Mouse (Mus musculus) myocyte (in vitro differentiated cells): ENCODE results near the gene Hnrnpf.

Experiments used
- CEBPB ChIP-seq: IDR thresholded peaks from 2 replicates; pipeline ENCODE4 v1.6.1; 2011; ENCODE audit warnings: mild to moderate bottlenecking, moderate library complexity; ENCODE audit not compliant: poor library complexity, insufficient read depth, severe bottlenecking
- E2F4 ChIP-seq: IDR thresholded peaks from one replicate; pipeline ENCODE4 v1.6.1; 2011; ENCODE audit warnings: mild to moderate bottlenecking, control low read depth, moderate library complexity; ENCODE audit not compliant: insufficient read depth
- MAX ChIP-seq: IDR thresholded peaks from one replicate; pipeline ENCODE4 v1.6.1; 2011; ENCODE audit warnings: low read depth, mild to moderate bottlenecking, control low read depth
- POLR2A ChIP-seq: IDR thresholded peaks from one replicate; pipeline ENCODE4 v1.6.1; 2011; ENCODE audit warnings: low read depth, mild to moderate bottlenecking, control low read depth, moderate library complexity; ENCODE audit not compliant: insufficient read length
- POLR2AphosphoS2 ChIP-seq: IDR thresholded peaks from one replicate; pipeline ENCODE4 v1.6.1; 2011; ENCODE audit warnings: low read depth, control low read depth; ENCODE audit not compliant: insufficient read length
- TCF3 ChIP-seq: IDR thresholded peaks from one replicate; pipeline ENCODE4 v1.6.1; 2011; ENCODE audit warnings: low read depth, control low read depth; ENCODE audit not compliant: insufficient read length

DNA sequence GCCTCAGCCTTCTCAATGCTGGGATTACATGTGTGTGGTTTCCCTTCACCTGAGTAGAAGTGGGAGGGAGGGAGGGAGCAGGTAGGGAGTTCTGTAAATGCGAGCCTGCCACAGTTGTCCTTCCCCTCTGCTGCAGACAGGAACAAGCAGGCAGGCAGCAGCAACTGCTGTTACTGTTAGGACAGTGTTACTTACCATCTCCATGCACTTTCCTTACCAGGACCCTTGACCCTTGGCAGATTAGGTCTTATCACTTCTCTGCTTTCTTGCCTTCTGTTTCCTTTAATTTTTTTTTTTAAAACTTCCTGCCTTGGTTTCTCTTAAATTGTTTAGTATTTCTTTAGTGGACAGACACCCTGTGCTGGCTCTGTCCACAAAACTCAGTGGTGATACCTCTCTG is 12.1 kb upstream of the Hnrnpf start:
- TF ChIP-seq POLR2A, result no peak
- TF ChIP-seq TCF3, result no peak
- no peak for TF ChIP-seq E2F4
- TF ChIP-seq MAX, result no peak
- no peak for TF ChIP-seq POLR2AphosphoS2
- no peak for TF ChIP-seq CEBPB
